Mouse (Mus musculus) lung, adult 2 months (tissue): ENCODE measurements around the gene Ccdc65.

ENCODE experiments used
- CTCF ChIP-seq: fragments of 200-500 bp; IDR thresholded peaks from 2 replicates; pipeline ENCODE4 v1.5.1; 2011; ENCODE audit warnings: mild to moderate bottlenecking, low read length, control low read depth; ENCODE audit not compliant: insufficient read depth
- POLR2A ChIP-seq: fragments of 200-500 bp; IDR thresholded peaks from 2 replicates; pipeline ENCODE4 v1.6.1; 2011; ENCODE audit warnings: low read depth, mild to moderate bottlenecking, control low read depth, low read length, borderline replicate concordance; ENCODE audit errors: extremely low read depth

DNA sequence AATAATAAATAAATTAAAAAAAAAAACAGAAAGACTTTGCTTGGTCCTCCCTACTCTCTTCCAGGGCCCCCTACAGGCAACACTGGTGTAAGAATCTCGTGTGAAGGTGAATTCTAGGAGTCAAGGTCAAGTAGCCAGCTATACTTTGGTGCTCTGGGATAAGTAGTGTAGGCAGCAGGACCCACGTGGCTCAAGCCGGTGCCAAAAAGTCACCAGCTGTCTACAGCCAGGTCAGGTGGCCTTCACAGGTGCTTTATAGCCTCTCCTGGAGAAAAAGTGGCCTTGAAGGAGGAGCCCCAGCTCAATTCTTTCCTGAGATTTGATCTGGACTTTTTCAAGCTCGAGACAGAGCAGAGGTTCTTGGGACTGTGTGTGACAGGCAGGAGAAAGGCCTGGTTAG is 18.1 kb downstream of the Ccdc65 start:
- TF ChIP-seq POLR2A (no peak), CTCF (no peak)
